Comparison of ENCODE assay signal across 17 mouse cellular contexts in genomic region chr9:98123390-98123789, GRCm38 (mm10).
DNase-seq lines count a peak whose midpoint lies in the region; ATAC-seq lines count a peak whose summit lies in the region.
"Had no signal": no experiment of that assay in that cellular context is flagged by ENCODE, and none has a peak within 500 bp of the region (broad histone marks: within the 10 kb centered on the region; RNA-seq: fewer than 3 reads in every experiment).

No protein-coding gene starts in this region.

- H3K9me3 ChIP-seq in hindbrain, embryonic 11.5 days (ENCODE audit: control insufficient read depth, low read length): no peaks in the 10 kb centered on the region
- no peaks in the 10 kb centered on the region for H3K9me3 ChIP-seq in hindbrain, embryonic 10.5 days
- H3K9me3 ChIP-seq in midbrain, embryonic 15.5 days: no peaks in the 10 kb centered on the region

- no peak overlapping the region for H3K9ac ChIP-seq in hindbrain, embryonic 11.5 days (ENCODE audit: low read depth, low read length)
- no peak overlapping the region for H3K9ac ChIP-seq in midbrain, embryonic 15.5 days

- WGBS in hindbrain, embryonic 11.5 days: 61% methylated on average over 6 of the region's 6 CpGs
- WGBS in hindbrain, embryonic 10.5 days: 54% methylated on average over 6 of the region's 6 CpGs
- 54% methylated on average over 6 of the region's 6 CpGs for WGBS in midbrain, embryonic 15.5 days

- H3K4me3 ChIP-seq in hindbrain, embryonic 11.5 days (ENCODE audit: low read depth, low read length): no peak overlapping the region
- H3K4me3 ChIP-seq in hindbrain, embryonic 10.5 days: no peak overlapping the region
- no peak overlapping the region for H3K4me3 ChIP-seq in midbrain, embryonic 15.5 days

- no peaks in the 10 kb centered on the region for H3K36me3 ChIP-seq in hindbrain, embryonic 11.5 days (ENCODE audit: control insufficient read depth, insufficient read depth, low read length)
- H3K36me3 ChIP-seq in hindbrain, embryonic 10.5 days: no peaks in the 10 kb centered on the region
- H3K36me3 ChIP-seq in midbrain, embryonic 15.5 days (replicated peaks): no peaks in the 10 kb centered on the region

- ATAC-seq in hindbrain, embryonic 11.5 days (ENCODE audit: low FRiP score): no peak
- ATAC-seq in midbrain, embryonic 15.5 days (replicated peaks): no peak
- ATAC-seq: lung, postnatal 0 days; Patski had no signal

- no peaks in the 10 kb centered on the region for H3K27me3 ChIP-seq in hindbrain, embryonic 11.5 days (ENCODE audit: control insufficient read depth, insufficient read depth, low read length)
- no peaks in the 10 kb centered on the region for H3K27me3 ChIP-seq in hindbrain, embryonic 10.5 days (ENCODE audit: insufficient read depth, poor library complexity, severe bottlenecking)
- H3K27me3 ChIP-seq in midbrain, embryonic 15.5 days (replicated peaks): no peaks in the 10 kb centered on the region
- H3K27me3 ChIP-seq: CH12.LX had no signal

- H3K27ac ChIP-seq in hindbrain, embryonic 11.5 days (ENCODE audit: low read depth, low read length): no peak overlapping the region
- no peak overlapping the region for H3K27ac ChIP-seq in hindbrain, embryonic 10.5 days
- H3K27ac ChIP-seq in midbrain, embryonic 15.5 days: no peak overlapping the region

- no peaks in the 10 kb centered on the region for H3K4me1 ChIP-seq in hindbrain, embryonic 11.5 days (replicated peaks; ENCODE audit: control insufficient read depth, insufficient read depth, low read length)
- H3K4me1 ChIP-seq in hindbrain, embryonic 10.5 days (replicated peaks): peaks cover 7% of the 10 kb centered on the region; the same call in 1 of the 2 replicates
- no peaks in the 10 kb centered on the region for H3K4me1 ChIP-seq in midbrain, embryonic 15.5 days

- peak; percentile 14 for DNase-seq in adrenal gland, adult 2 months
- DNase-seq in adrenal gland, postnatal 4 days (ENCODE audit: low spot score in 2 of 2): no peak
- DNase-seq in hindbrain, embryonic 11.5 days (ENCODE audit: low spot score): peak; percentile 2
- no peak for DNase-seq in hindbrain, embryonic 10.5 days (ENCODE audit: low spot score)
- peak; percentile 10 for DNase-seq in lung, postnatal 14 days
- no peak for DNase-seq in lung, postnatal 10 days
- DNase-seq in cerebellum, postnatal 25 days: peak; percentile 13 to 51
- DNase-seq: gastrocnemius, postnatal 25 days; heart, postnatal 4 days; thymus, postnatal 36 days had no signal

- no peak overlapping the region for H3K4me2 ChIP-seq in hindbrain, embryonic 11.5 days (replicated peaks; ENCODE audit: low read depth, low read length)
- no peak overlapping the region for H3K4me2 ChIP-seq in midbrain, embryonic 15.5 days
- H3K4me2 ChIP-seq: heart, embryonic 11.5 days; liver, embryonic 11.5 days; midbrain, embryonic 11.5 days had no signal

Comparison
In these comparisons a context has a peak if more than half of its experiments do, and no peak if none do; other contexts are left out.
1. DNase-seq: peak in adrenal gland, adult 2 months (single experiment), hindbrain, embryonic 11.5 days (single experiment), lung, postnatal 14 days (single experiment) and cerebellum, postnatal 25 days (2 of 2); none in adrenal gland, postnatal 4 days (0 of 2), hindbrain, embryonic 10.5 days (single experiment) and lung, postnatal 10 days (single experiment).